In genomic region chr10:75919026-75919425, GRCm38 (mm10) we compare ENCODE assay signal across 19 mouse cellular contexts. TPM values are rescaled to one million over a fixed set of nuclear protein-coding genes. Genes with fewer than 3 reads are reported as not detected.
DNase-seq lines count a peak whose midpoint lies in the region; ATAC-seq and TF ChIP-seq lines count a peak whose summit lies in the region.
"Had no signal": no experiment of that assay in that cellular context is flagged by ENCODE, and none has a peak within 500 bp of the region (broad histone marks: within the 10 kb centered on the region; RNA-seq: fewer than 3 reads in every experiment).

No protein-coding gene starts in this region.

- H3K9ac ChIP-seq in forebrain, embryonic 12.5 days: no peak overlapping the region
- no peak overlapping the region for H3K9ac ChIP-seq in lung, embryonic 14.5 days
- no peak overlapping the region for H3K9ac ChIP-seq in hindbrain, embryonic 16.5 days (ENCODE audit: low read depth, low read length)
- no peak overlapping the region for H3K9ac ChIP-seq in neural tube, embryonic 14.5 days (replicated peaks; ENCODE audit: low read depth, low read length)
- H3K9ac ChIP-seq: liver, embryonic 15.5 days had no signal

- peaks cover 39% of the 10 kb centered on the region for H3K4me1 ChIP-seq in forebrain, embryonic 12.5 days
- peaks cover 41% of the 10 kb centered on the region for H3K4me1 ChIP-seq in forebrain, embryonic 10.5 days
- H3K4me1 ChIP-seq in lung, embryonic 14.5 days (ENCODE audit: insufficient read depth): no peaks in the 10 kb centered on the region
- peaks cover 28% of the 10 kb centered on the region for H3K4me1 ChIP-seq in hindbrain, embryonic 16.5 days (ENCODE audit: control insufficient read depth, insufficient read depth, low read depth, low read length)
- H3K4me1 ChIP-seq in neural tube, embryonic 14.5 days (ENCODE audit: control insufficient read depth, insufficient read depth, low read length): peaks cover 22% of the 10 kb centered on the region; the same call in 1 of the 2 replicates

- H3K27ac ChIP-seq in forebrain, embryonic 12.5 days: no peak overlapping the region
- no peak overlapping the region for H3K27ac ChIP-seq in forebrain, embryonic 10.5 days
- no peak overlapping the region for H3K27ac ChIP-seq in lung, embryonic 14.5 days (ENCODE audit: low read depth)
- no peak overlapping the region for H3K27ac ChIP-seq in hindbrain, embryonic 16.5 days (ENCODE audit: low read depth, low read length)
- H3K27ac ChIP-seq in neural tube, embryonic 14.5 days (ENCODE audit: low read depth, low read length): no peak overlapping the region
- H3K27ac ChIP-seq: left cerebral cortex, adult 2 months; limb, embryonic 12.5 days; liver, embryonic 15.5 days; stomach, postnatal 0 days had no signal

- no peak for TF ChIP-seq CTCF in lung, embryonic 14.5 days (IDR thresholded peaks at IDR 0.05; ENCODE audit: low read depth)

- peaks cover 48% of the 10 kb centered on the region for H3K36me3 ChIP-seq in forebrain, embryonic 12.5 days (replicated peaks)
- peaks cover 59% of the 10 kb centered on the region for H3K36me3 ChIP-seq in forebrain, embryonic 10.5 days (replicated peaks)
- H3K36me3 ChIP-seq in lung, embryonic 14.5 days (ENCODE audit: insufficient read depth): peaks cover 47% of the 10 kb centered on the region
- peaks cover 10% of the 10 kb centered on the region for H3K36me3 ChIP-seq in hindbrain, embryonic 16.5 days (ENCODE audit: control insufficient read depth, insufficient read depth, low read length)
- H3K36me3 ChIP-seq in neural tube, embryonic 14.5 days (ENCODE audit: control insufficient read depth, insufficient read depth, low read length): peaks cover 3% of the 10 kb centered on the region; the same call in 1 of the 2 replicates

- no peak for ATAC-seq in forebrain, embryonic 12.5 days (ENCODE audit: low FRiP score)
- no peak for ATAC-seq in lung, embryonic 14.5 days (ENCODE audit: insufficient read depth)
- ATAC-seq in hindbrain, embryonic 16.5 days: no peak
- no peak for ATAC-seq in neural tube, embryonic 14.5 days (ENCODE audit: low read depth)

- H3K4me3 ChIP-seq in forebrain, embryonic 12.5 days (replicated peaks): no peak overlapping the region
- no peak overlapping the region for H3K4me3 ChIP-seq in forebrain, embryonic 10.5 days
- no peak overlapping the region for H3K4me3 ChIP-seq in lung, embryonic 14.5 days (ENCODE audit: low read depth, low read length)
- no peak overlapping the region for H3K4me3 ChIP-seq in hindbrain, embryonic 16.5 days (ENCODE audit: low read length)
- H3K4me3 ChIP-seq in neural tube, embryonic 14.5 days (ENCODE audit: low read depth, low read length): no peak overlapping the region
- H3K4me3 ChIP-seq: left cerebral cortex, adult 2 months; limb, embryonic 12.5 days; liver, embryonic 15.5 days had no signal

- H3K27me3 ChIP-seq in forebrain, embryonic 12.5 days: no peaks in the 10 kb centered on the region
- no peaks in the 10 kb centered on the region for H3K27me3 ChIP-seq in forebrain, embryonic 10.5 days (ENCODE audit: poor library complexity, severe bottlenecking)
- no peaks in the 10 kb centered on the region for H3K27me3 ChIP-seq in lung, embryonic 14.5 days (ENCODE audit: insufficient read depth, low read length)
- no peaks in the 10 kb centered on the region for H3K27me3 ChIP-seq in hindbrain, embryonic 16.5 days (replicated peaks; ENCODE audit: control insufficient read depth, insufficient read depth, low read length)
- no peaks in the 10 kb centered on the region for H3K27me3 ChIP-seq in neural tube, embryonic 14.5 days (ENCODE audit: control insufficient read depth, insufficient read depth, low read length)
- H3K27me3 ChIP-seq: limb, embryonic 12.5 days; liver, embryonic 15.5 days had no signal

- H3K4me2 ChIP-seq in forebrain, embryonic 12.5 days: peak overlapping the region; percentile 0; the same call in 1 of the 2 replicates
- peak overlapping the region; percentile 12; the same call in 1 of the 2 replicates for H3K4me2 ChIP-seq in lung, embryonic 14.5 days
- peak overlapping the region; percentile 18; the same call in 1 of the 2 replicates for H3K4me2 ChIP-seq in hindbrain, embryonic 16.5 days (ENCODE audit: low read length)
- peak overlapping the region; percentile 6; the same call in 1 of the 2 replicates for H3K4me2 ChIP-seq in neural tube, embryonic 14.5 days (ENCODE audit: low read depth, low read length)
- H3K4me2 ChIP-seq: limb, embryonic 12.5 days had no signal

- H3K9me3 ChIP-seq in forebrain, embryonic 12.5 days: no peaks in the 10 kb centered on the region
- no peaks in the 10 kb centered on the region for H3K9me3 ChIP-seq in forebrain, embryonic 10.5 days
- H3K9me3 ChIP-seq in lung, embryonic 14.5 days (ENCODE audit: low read depth, low read length): no peaks in the 10 kb centered on the region
- no peaks in the 10 kb centered on the region for H3K9me3 ChIP-seq in hindbrain, embryonic 16.5 days (ENCODE audit: control insufficient read depth, low read length)
- H3K9me3 ChIP-seq in neural tube, embryonic 14.5 days (ENCODE audit: control insufficient read depth, low read length): no peaks in the 10 kb centered on the region
- H3K9me3 ChIP-seq: limb, embryonic 12.5 days; liver, embryonic 15.5 days had no signal

- WGBS in forebrain, embryonic 12.5 days: 89% methylated on average over 5 of the region's 5 CpGs
- 92% methylated on average over 5 of the region's 5 CpGs for WGBS in forebrain, embryonic 10.5 days
- 65% methylated on average over 5 of the region's 5 CpGs for WGBS in lung, embryonic 14.5 days
- WGBS in hindbrain, embryonic 16.5 days: 82% methylated on average over 5 of the region's 5 CpGs
- 87% methylated on average over 5 of the region's 5 CpGs for WGBS in neural tube, embryonic 14.5 days

- no peak for DNase-seq in forebrain, embryonic 10.5 days (ENCODE audit: extremely low spot score, low spot score)
- no peak for DNase-seq in lung, embryonic 14.5 days
- DNase-seq in lung, postnatal 14 days: no peak
- no peak for DNase-seq in right cerebral cortex, adult 2 months (ENCODE audit: low spot score in 2 of 2)
- no peak for DNase-seq in gastrocnemius, adult 8-10 months (ENCODE audit: low spot score in 2 of 2)
- DNase-seq: adrenal gland, adult 2 months; cerebellum, postnatal 10 days; gastrocnemius, postnatal 36 days; kidney, adult 2 months; kidney, postnatal 25 days; right cerebral cortex, adult 18-20 months had no signal

RNA-seq across cellular contexts. Expression of gene Smarcb1, which starts 2.4 kb away (rescaled TPM):
- polyA plus RNA-seq in forebrain, embryonic 12.5 days (2016; fragmentation: Nextera tagmentation; extraction: Ambion mirVana): 303 and 310 TPM in 2 replicates
- 275 and 283 TPM in 2 replicates for polyA plus RNA-seq in forebrain, embryonic 10.5 days (2016; fragmentation: Nextera tagmentation; extraction: Ambion mirVana)
- 199 and 219 TPM in 2 replicates for polyA plus RNA-seq in lung, embryonic 14.5 days (2014; fragmentation: Nextera tagmentation; extraction: Ambion mirVana)
- 252 TPM in 2 replicates for polyA plus RNA-seq in hindbrain, embryonic 16.5 days (2015; fragmentation: Nextera tagmentation; extraction: Ambion mirVana)
- polyA plus RNA-seq in neural tube, embryonic 14.5 days (2014; fragmentation: Nextera tagmentation; extraction: Ambion mirVana): 245 and 254 TPM in 2 replicates
- total RNA-seq in gastrocnemius, adult 8-10 months (2022): 10 to 100 TPM; 11.0 to 16.7 (median 11.5) TPM

RNA-seq across cellular contexts. Expression of gene Chchd10, which starts 13.9 kb away (rescaled TPM):
- polyA plus RNA-seq in forebrain, embryonic 12.5 days (2016; fragmentation: Nextera tagmentation; extraction: Ambion mirVana): 7.6 and 7.8 TPM in 2 replicates
- polyA plus RNA-seq in forebrain, embryonic 10.5 days (2016; fragmentation: Nextera tagmentation; extraction: Ambion mirVana): 8.8 and 10.7 TPM in 2 replicates
- 24.3 and 35.2 TPM in 2 replicates for polyA plus RNA-seq in lung, embryonic 14.5 days (2014; fragmentation: Nextera tagmentation; extraction: Ambion mirVana)
- polyA plus RNA-seq in hindbrain, embryonic 16.5 days (2015; fragmentation: Nextera tagmentation; extraction: Ambion mirVana): 167 and 218 TPM in 2 replicates
- 108 and 158 TPM in 2 replicates for polyA plus RNA-seq in neural tube, embryonic 14.5 days (2014; fragmentation: Nextera tagmentation; extraction: Ambion mirVana)
- 1,000 to 10,000 TPM; 1,130 to 1,571 (median 1,273) TPM for total RNA-seq in gastrocnemius, adult 8-10 months (2022)

RNA-seq across cellular contexts. Expression of gene Mmp11, which starts 17.3 kb away (rescaled TPM):
- polyA plus RNA-seq in forebrain, embryonic 12.5 days (2016; fragmentation: Nextera tagmentation; extraction: Ambion mirVana): 31.3 and 33.3 TPM in 2 replicates
- polyA plus RNA-seq in forebrain, embryonic 10.5 days (2016; fragmentation: Nextera tagmentation; extraction: Ambion mirVana): 22.5 and 24.6 TPM in 2 replicates
- polyA plus RNA-seq in lung, embryonic 14.5 days (2014; fragmentation: Nextera tagmentation; extraction: Ambion mirVana): 61.8 and 61.9 TPM in 2 replicates
- polyA plus RNA-seq in hindbrain, embryonic 16.5 days (2015; fragmentation: Nextera tagmentation; extraction: Ambion mirVana): 13.6 and 16.6 TPM in 2 replicates
- 15.3 and 31.0 TPM in 2 replicates for polyA plus RNA-seq in neural tube, embryonic 14.5 days (2014; fragmentation: Nextera tagmentation; extraction: Ambion mirVana)
- 1 to 10 TPM in 3 of 4 experiments, under 1 TPM in 1; 0.77 to 2.3 (median 1.4) TPM for total RNA-seq in gastrocnemius, adult 8-10 months (2022)
- total RNA-seq: megakaryocyte, adult 5-6 weeks had no signal

RNA-seq across cellular contexts. Expression of gene Gm867, which starts 21.4 kb away (rescaled TPM):
- polyA plus RNA-seq in forebrain, embryonic 12.5 days (2016; fragmentation: Nextera tagmentation; extraction: Ambion mirVana): 0.46 TPM in 1 of 2 replicates, not detected in the other
- 0.26 TPM in 1 of 2 replicates, not detected in the other for polyA plus RNA-seq in forebrain, embryonic 10.5 days (2016; fragmentation: Nextera tagmentation; extraction: Ambion mirVana)
- polyA plus RNA-seq in lung, embryonic 14.5 days (2014; fragmentation: Nextera tagmentation; extraction: Ambion mirVana): 0.30 and 0.39 TPM in 2 replicates
- 0.74 and 1.5 TPM in 2 replicates for polyA plus RNA-seq in hindbrain, embryonic 16.5 days (2015; fragmentation: Nextera tagmentation; extraction: Ambion mirVana)
- polyA plus RNA-seq in neural tube, embryonic 14.5 days (2014; fragmentation: Nextera tagmentation; extraction: Ambion mirVana): 2.4 and 3.0 TPM in 2 replicates
- total RNA-seq in gastrocnemius, adult 8-10 months (2022): not detected
- total RNA-seq: gastrocnemius, postnatal 36 days had no signal

RNA-seq across cellular contexts. Expression of gene Vpreb3, which starts 23.8 kb away (rescaled TPM):
- polyA plus RNA-seq in forebrain, embryonic 12.5 days (2016; fragmentation: Nextera tagmentation; extraction: Ambion mirVana): not detected in 2 replicates
- 0.48 and 0.63 TPM in 2 replicates for polyA plus RNA-seq in forebrain, embryonic 10.5 days (2016; fragmentation: Nextera tagmentation; extraction: Ambion mirVana)
- 0.63 and 0.87 TPM in 2 replicates for polyA plus RNA-seq in lung, embryonic 14.5 days (2014; fragmentation: Nextera tagmentation; extraction: Ambion mirVana)
- 0.35 and 0.64 TPM in 2 replicates for polyA plus RNA-seq in hindbrain, embryonic 16.5 days (2015; fragmentation: Nextera tagmentation; extraction: Ambion mirVana)
- 1.2 and 1.3 TPM in 2 replicates for polyA plus RNA-seq in neural tube, embryonic 14.5 days (2014; fragmentation: Nextera tagmentation; extraction: Ambion mirVana)
- not detected for total RNA-seq in gastrocnemius, adult 8-10 months (2022)
- total RNA-seq: adrenal gland, adult 2 months; gastrocnemius, postnatal 36 days; left cerebral cortex, adult 2 months; megakaryocyte, adult 5-6 weeks had no signal
